ENCODE assay signal across 8 mouse cellular contexts in the genomic region with DNA sequence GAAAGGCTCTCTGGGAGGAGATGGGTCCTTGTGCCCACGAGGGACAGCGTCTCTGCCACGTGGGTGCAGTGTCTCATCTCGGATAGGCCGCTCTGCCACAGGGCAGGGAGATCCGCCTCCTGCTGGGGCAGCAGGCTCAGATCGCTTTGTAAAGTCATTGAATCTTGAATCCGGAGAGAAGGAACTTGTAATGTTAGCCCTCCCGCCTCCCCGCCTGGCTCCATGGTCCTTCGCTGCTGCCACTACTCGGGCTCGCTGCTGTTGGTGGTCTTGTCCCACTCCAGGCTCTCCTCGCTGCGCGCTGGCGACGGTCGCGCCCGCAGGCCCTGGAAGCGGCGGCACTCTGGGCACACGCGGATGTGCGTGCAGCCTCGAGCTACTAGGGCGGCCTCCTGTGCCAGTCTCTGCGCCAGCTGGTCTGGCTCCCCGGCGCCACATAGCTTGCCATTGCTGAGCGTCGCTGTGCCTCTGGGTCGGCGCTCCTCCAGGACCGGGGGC. TPM values are rescaled to one million over a fixed set of nuclear protein-coding genes. Genes with fewer than 3 reads are reported as not detected.
DNase-seq lines count a peak whose midpoint lies in the region; ATAC-seq and TF ChIP-seq lines count a peak whose summit lies in the region.

No protein-coding gene starts in this region.

- peak; percentile 40 for DNase-seq in CD4-positive helper T cell, adult 2 months (ENCODE audit: low read depth, low spot score)
- DNase-seq in adrenal gland, postnatal 25 days = peak; percentile 57
- DNase-seq in heart, postnatal 4 days = peak; percentile 28
- DNase-seq in layer of hippocampus, adult 8-10 months (ENCODE audit: low spot score in 2 of 2) = peak; percentile 36 to 47
- peak; percentile 64 for DNase-seq in lung, embryonic 14.5 days
- peak; percentile 57 for DNase-seq in retina, embryonic 14.5 days (ENCODE audit: low spot score)

- H3K4me2 ChIP-seq in embryonic facial prominence, embryonic 13.5 days = peak overlapping the region; percentile 83
- peak overlapping the region; percentile 66 for H3K4me2 ChIP-seq in lung, embryonic 14.5 days

- no peaks in the 10 kb centered on the region for H3K9me3 ChIP-seq in embryonic facial prominence, embryonic 13.5 days
- H3K9me3 ChIP-seq in lung, embryonic 14.5 days (ENCODE audit: low read depth, low read length) = no peaks in the 10 kb centered on the region

- peak overlapping the region; percentile 72 for H3K9ac ChIP-seq in embryonic facial prominence, embryonic 13.5 days
- H3K9ac ChIP-seq in lung, embryonic 14.5 days = peak overlapping the region; percentile 46

- peak overlapping the region; percentile 36; the same call in 1 of the 2 replicates for H3K27ac ChIP-seq in embryonic facial prominence, embryonic 13.5 days
- H3K27ac ChIP-seq in lung, embryonic 14.5 days (ENCODE audit: low read depth) = peak overlapping the region; percentile 33; the same call in 1 of the 2 replicates

- 2% methylated on average over 36 of the region's 36 CpGs for WGBS in embryonic facial prominence, embryonic 13.5 days
- 3% methylated on average over 36 of the region's 36 CpGs for WGBS in lung, embryonic 14.5 days

- peak overlapping the region; percentile 44 for H3K4me3 ChIP-seq in embryonic facial prominence, embryonic 13.5 days
- peak overlapping the region; percentile 33 for H3K4me3 ChIP-seq in lung, embryonic 14.5 days (ENCODE audit: low read depth, low read length)

- peaks cover 25% of the 10 kb centered on the region for H3K27me3 ChIP-seq in embryonic facial prominence, embryonic 13.5 days
- no peaks in the 10 kb centered on the region for H3K27me3 ChIP-seq in lung, embryonic 14.5 days (ENCODE audit: insufficient read depth, low read length)

- H3K36me3 ChIP-seq in embryonic facial prominence, embryonic 13.5 days = no peaks in the 10 kb centered on the region
- no peaks in the 10 kb centered on the region for H3K36me3 ChIP-seq in lung, embryonic 14.5 days (ENCODE audit: insufficient read depth)

- ATAC-seq in embryonic facial prominence, embryonic 13.5 days (ENCODE audit: insufficient number of reproducible peaks, insufficient read depth, low FRiP score, low TSS enrichment, low read depth) = peak; percentile 77
- ATAC-seq in lung, embryonic 14.5 days (ENCODE audit: insufficient read depth) = peak; percentile 82
- ATAC-seq in monocyte, adult 5-6 weeks (replicated peaks; ENCODE audit: insufficient number of reproducible peaks, low FRiP score, low TSS enrichment, poor library complexity, severe bottlenecking) = no peak

- peaks cover 12% of the 10 kb centered on the region for H3K4me1 ChIP-seq in embryonic facial prominence, embryonic 13.5 days
- 0 out of 2 replicates have a peak, but pooled peaks cover 7% of the 10 kb centered on the region for H3K4me1 ChIP-seq in lung, embryonic 14.5 days (ENCODE audit: insufficient read depth)

- 0 out of 2 replicates have a peak, but pooled peaks have one; percentile 26 for TF ChIP-seq CTCF in lung, embryonic 14.5 days (IDR thresholded peaks at IDR 0.05; ENCODE audit: low read depth)

RNA-seq across cellular contexts. Expression of a gene that starts 13.0 kb away (rescaled TPM):
- total RNA-seq in adrenal gland, postnatal 25 days (2021) = 58.0 and 90.5 TPM in 2 replicates
- polyA plus RNA-seq in embryonic facial prominence, embryonic 13.5 days (2015; fragmentation: Nextera tagmentation; extraction: Ambion mirVana) = 4.6 and 4.9 TPM in 2 replicates
- total RNA-seq in heart, postnatal 4 days (2021) = 10 to 100 TPM; 18.1 to 19.8 TPM
- 10 to 100 TPM; 49.7 to 60.5 (median 54.2) TPM for total RNA-seq in layer of hippocampus, adult 8-10 months (2022)
- polyA plus RNA-seq in lung, embryonic 14.5 days (2014; fragmentation: Nextera tagmentation; extraction: Ambion mirVana) = 5.3 and 5.6 TPM in 2 replicates
- 13.5 to 21.2 TPM (median 17.7 TPM) in 3 replicates for total RNA-seq in monocyte, adult 5-6 weeks (2017)
